Mouse (Mus musculus): Measurements from ENCODE around the gene Reln. TPM values are rescaled to one million over a fixed set of nuclear protein-coding genes. Genes with fewer than 3 reads are reported as not detected.

The Reln gene
- total RNA-seq, 2 experiments from 2014 or later: 144 to 145 TPM

Other genes with a start within 250 kb of the Reln start
- gene Orc5, start 205.7 kb upstream of the Reln start, total RNA-seq (2021): 10 to 100 TPM; 23.1 TPM